In the genomic region with DNA sequence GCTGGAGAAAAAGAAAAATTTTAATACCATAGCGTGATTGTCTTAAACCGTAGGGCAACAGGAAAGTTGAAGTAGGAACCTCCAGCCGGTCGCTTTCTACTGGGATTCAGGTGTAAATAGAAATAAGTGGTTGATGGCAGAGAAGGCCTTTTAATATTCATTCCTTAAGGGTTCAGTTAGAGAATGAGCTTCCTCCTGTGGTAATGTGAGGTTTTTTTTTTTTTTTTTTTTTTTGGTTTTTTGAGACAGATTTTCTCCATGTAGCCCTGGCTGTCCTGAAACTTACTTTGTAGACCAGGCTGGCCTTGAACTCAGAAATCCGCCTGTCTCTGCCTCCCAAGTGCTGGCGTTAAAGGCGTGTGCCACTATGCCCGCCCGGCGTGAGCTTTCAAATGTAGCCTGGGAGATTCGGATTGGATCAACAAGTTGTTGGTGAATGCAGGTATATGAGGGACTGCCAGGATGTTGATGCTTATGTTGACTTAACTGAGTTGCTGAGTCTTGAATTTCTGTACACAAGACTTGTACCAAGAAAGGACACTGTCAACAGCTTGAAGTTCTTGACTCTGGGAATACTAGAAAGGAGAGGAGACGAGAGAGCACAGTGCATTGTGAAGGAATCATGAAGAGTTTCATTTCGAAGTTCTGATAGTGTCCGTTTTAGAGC, we compare ENCODE assay signal across 8 mouse cellular contexts. TPM values are rescaled to one million over a fixed set of nuclear protein-coding genes. Genes with fewer than 3 reads are reported as not detected.
A peak's percentile ranks its signal among the peaks of the same experiment; 100 is the strongest.
DNase-seq lines count a peak whose midpoint lies in the region; ATAC-seq and TF ChIP-seq lines count a peak whose summit lies in the region.

No protein-coding gene starts in this region.

- no peak for TF ChIP-seq CTCF in kidney, adult 2 months (conservative IDR thresholded peaks at IDR 0.05; ENCODE audit: insufficient read depth, insufficient read length, low read depth, low read length)
- no peak for TF ChIP-seq CTCF in bone marrow, adult 2 months (IDR thresholded peaks at IDR 0.05; ENCODE audit: control insufficient read depth, insufficient read depth, low read length)

- no peak for ATAC-seq in hindbrain, embryonic 14.5 days (ENCODE audit: low FRiP score)
- no peak for ATAC-seq in midbrain, embryonic 14.5 days (ENCODE audit: low FRiP score, low TSS enrichment)
- ATAC-seq in activated CD4-positive, CD25-positive, alpha-beta regulatory T cell, adult 4 months: no peak

- no peaks in the 10 kb centered on the region for H3K27me3 ChIP-seq in kidney, adult 2 months (replicated peaks; ENCODE audit: control insufficient read depth, insufficient read depth, low read length)
- no peaks in the 10 kb centered on the region for H3K27me3 ChIP-seq in hindbrain, embryonic 14.5 days (ENCODE audit: control insufficient read depth, insufficient read depth, low read length)
- no peaks in the 10 kb centered on the region for H3K27me3 ChIP-seq in midbrain, embryonic 14.5 days (ENCODE audit: control insufficient read depth, insufficient read depth, low read length)

- 39% methylated on average over 14 of the region's 14 CpGs for WGBS in kidney, adult 2 months
- 52% methylated on average over 14 of the region's 14 CpGs for WGBS in bone marrow, adult 2 months
- whole genome bisulfite sequencing in hindbrain, embryonic 14.5 days: 64% methylated on average over 14 of the region's 14 CpGs
- 62% methylated on average over 14 of the region's 14 CpGs for WGBS in midbrain, embryonic 14.5 days

- peak overlapping the region; percentile 91 for H3K4me2 ChIP-seq in hindbrain, embryonic 14.5 days (replicated peaks)
- H3K4me2 ChIP-seq in midbrain, embryonic 14.5 days (ENCODE audit: low read length): peak overlapping the region; percentile 90

- H3K27ac ChIP-seq in kidney, adult 2 months (ENCODE audit: insufficient read depth, low read depth, low read length): peak overlapping the region; percentile 75
- H3K27ac ChIP-seq in bone marrow, adult 2 months (ENCODE audit: control insufficient read depth, insufficient read depth, low read depth, low read length, poor library complexity): no peak overlapping the region; the same call in 1 of the 2 replicates
- no peak overlapping the region for H3K27ac ChIP-seq in hindbrain, embryonic 14.5 days
- H3K27ac ChIP-seq in midbrain, embryonic 14.5 days (replicated peaks; ENCODE audit: low read depth, low read length): no peak overlapping the region

- peak overlapping the region; percentile 79 for H3K9ac ChIP-seq in hindbrain, embryonic 14.5 days
- peak overlapping the region; percentile 89 for H3K9ac ChIP-seq in midbrain, embryonic 14.5 days (replicated peaks; ENCODE audit: low read length)

- peaks cover 2% of the 10 kb centered on the region; the same call in 1 of the 2 replicates for H3K36me3 ChIP-seq in kidney, adult 2 months (ENCODE audit: control insufficient read depth, insufficient read depth, low read length)
- H3K36me3 ChIP-seq in hindbrain, embryonic 14.5 days (replicated peaks; ENCODE audit: control insufficient read depth, insufficient read depth): peaks cover 26% of the 10 kb centered on the region
- peaks cover 25% of the 10 kb centered on the region for H3K36me3 ChIP-seq in midbrain, embryonic 14.5 days (ENCODE audit: control insufficient read depth, insufficient read depth, low read length)

- H3K4me1 ChIP-seq in kidney, adult 2 months (ENCODE audit: control insufficient read depth, insufficient read depth, low read length): peaks cover 4% of the 10 kb centered on the region; the same call in 1 of the 2 replicates
- H3K4me1 ChIP-seq in bone marrow, adult 2 months (ENCODE audit: control insufficient read depth, insufficient read depth, low read length): no peaks in the 10 kb centered on the region
- peaks cover 9% of the 10 kb centered on the region for H3K4me1 ChIP-seq in hindbrain, embryonic 14.5 days (replicated peaks; ENCODE audit: control insufficient read depth, insufficient read depth, low read length)
- peaks cover 8% of the 10 kb centered on the region for H3K4me1 ChIP-seq in midbrain, embryonic 14.5 days (ENCODE audit: control insufficient read depth, insufficient read depth, low read length)

- peak overlapping the region; percentile 93 for H3K4me3 ChIP-seq in kidney, adult 2 months (ENCODE audit: insufficient read depth, low read depth, low read length)
- H3K4me3 ChIP-seq in bone marrow, adult 2 months (replicated peaks; ENCODE audit: control insufficient read depth, low read depth, low read length): peak overlapping the region; percentile 87
- H3K4me3 ChIP-seq in hindbrain, embryonic 14.5 days (replicated peaks; ENCODE audit: low read length): peak overlapping the region; percentile 98
- peak overlapping the region; percentile 96 for H3K4me3 ChIP-seq in midbrain, embryonic 14.5 days (replicated peaks; ENCODE audit: low read depth, low read length)

- TF ChIP-seq POLR2A in kidney, adult 2 months (IDR thresholded peaks at IDR 0.05; ENCODE audit: low read depth, low read length): no peak
- TF ChIP-seq POLR2A in bone marrow, adult 2 months (IDR thresholded peaks at IDR 0.05; ENCODE audit: borderline replicate concordance, control insufficient read depth, low read depth, low read length): no peak

- H3K9me3 ChIP-seq in hindbrain, embryonic 14.5 days (ENCODE audit: control insufficient read depth, low read length): no peaks in the 10 kb centered on the region
- H3K9me3 ChIP-seq in midbrain, embryonic 14.5 days (ENCODE audit: control insufficient read depth, low read length): no peaks in the 10 kb centered on the region

- DNase-seq in kidney, adult 2 months: peak; percentile 14
- no peak for DNase-seq in kidney, postnatal 4 days
- DNase-seq in hindbrain, embryonic 14.5 days (ENCODE audit: low spot score): no peak
- no peak for DNase-seq in midbrain, embryonic 14.5 days
- no peak for DNase-seq in urinary bladder, postnatal 10 days (ENCODE audit: low spot score)
- DNase-seq in thymus, postnatal 0 days (ENCODE audit: low spot score): no peak

RNA-seq across cellular contexts. Expression of gene Psmd11, which starts 1.2 kb away (rescaled TPM):
- polyA plus RNA-seq in kidney, adult 2 months (2012; rRNA removed): 52.8 and 53.4 TPM in 2 replicates
- 59.0 and 71.3 TPM in 2 replicates for polyA plus RNA-seq in bone marrow, adult 2 months (2011; ENCODE audit: insufficient read depth, insufficient read length, low replicate concordance, missing spikeins)
- polyA plus RNA-seq in hindbrain, embryonic 14.5 days (2014; fragmentation: Nextera tagmentation; extraction: Ambion mirVana): 256 and 266 TPM in 2 replicates
- polyA plus RNA-seq in midbrain, embryonic 14.5 days (2014; fragmentation: Nextera tagmentation; extraction: Ambion mirVana): 266 and 299 TPM in 2 replicates
- 261 and 287 TPM in 2 replicates for polyA plus RNA-seq in thymus, postnatal 0 days (2015; fragmentation: Nextera tagmentation; extraction: Ambion mirVana)
- 100 to 1,000 TPM; 273 to 307 TPM for polyA plus RNA-seq in activated CD4-positive, CD25-positive, alpha-beta regulatory T cell, adult 4 months (2017; shearing (Covaris generic))

RNA-seq across cellular contexts. Expression of gene Zfp207, which starts 46.6 kb away (rescaled TPM):
- polyA plus RNA-seq in kidney, adult 2 months (2012; rRNA removed): 66.8 and 72.8 TPM in 2 replicates
- 103 and 109 TPM in 2 replicates for polyA plus RNA-seq in bone marrow, adult 2 months (2011; ENCODE audit: insufficient read depth, insufficient read length, low replicate concordance, missing spikeins)
- 190 and 213 TPM in 2 replicates for polyA plus RNA-seq in hindbrain, embryonic 14.5 days (2014; fragmentation: Nextera tagmentation; extraction: Ambion mirVana)
- polyA plus RNA-seq in midbrain, embryonic 14.5 days (2014; fragmentation: Nextera tagmentation; extraction: Ambion mirVana): 222 and 237 TPM in 2 replicates
- 230 and 243 TPM in 2 replicates for polyA plus RNA-seq in thymus, postnatal 0 days (2015; fragmentation: Nextera tagmentation; extraction: Ambion mirVana)
- polyA plus RNA-seq in activated CD4-positive, CD25-positive, alpha-beta regulatory T cell, adult 4 months (2017; shearing (Covaris generic)): 100 to 1,000 TPM; 296 to 314 TPM

RNA-seq across cellular contexts. Expression of gene Cdk5r1, which starts 47.2 kb away (rescaled TPM):
- 0.53 and 1.0 TPM in 2 replicates for polyA plus RNA-seq in kidney, adult 2 months (2012; rRNA removed)
- polyA plus RNA-seq in bone marrow, adult 2 months (2011; ENCODE audit: insufficient read depth, insufficient read length, low replicate concordance, missing spikeins): 2.4 and 3.2 TPM in 2 replicates
- 90.1 and 92.7 TPM in 2 replicates for polyA plus RNA-seq in hindbrain, embryonic 14.5 days (2014; fragmentation: Nextera tagmentation; extraction: Ambion mirVana)
- polyA plus RNA-seq in midbrain, embryonic 14.5 days (2014; fragmentation: Nextera tagmentation; extraction: Ambion mirVana): 103 and 134 TPM in 2 replicates
- 1.2 and 1.7 TPM in 2 replicates for polyA plus RNA-seq in thymus, postnatal 0 days (2015; fragmentation: Nextera tagmentation; extraction: Ambion mirVana)
- polyA plus RNA-seq in activated CD4-positive, CD25-positive, alpha-beta regulatory T cell, adult 4 months (2017; shearing (Covaris generic)): under 1 TPM; 0.89 to 0.98 TPM

RNA-seq across cellular contexts. Expression of gene 5730455P16Rik, which starts 51.8 kb away (rescaled TPM):
- polyA plus RNA-seq in kidney, adult 2 months (2012; rRNA removed): 4.1 and 5.0 TPM in 2 replicates
- 27.9 and 42.0 TPM in 2 replicates for polyA plus RNA-seq in bone marrow, adult 2 months (2011; ENCODE audit: insufficient read depth, insufficient read length, low replicate concordance, missing spikeins)
- polyA plus RNA-seq in hindbrain, embryonic 14.5 days (2014; fragmentation: Nextera tagmentation; extraction: Ambion mirVana): 37.6 and 40.4 TPM in 2 replicates
- polyA plus RNA-seq in midbrain, embryonic 14.5 days (2014; fragmentation: Nextera tagmentation; extraction: Ambion mirVana): 26.3 and 40.1 TPM in 2 replicates
- 12.6 and 18.0 TPM in 2 replicates for polyA plus RNA-seq in thymus, postnatal 0 days (2015; fragmentation: Nextera tagmentation; extraction: Ambion mirVana)
- 10 to 100 TPM in 1 of 2 experiments, 1 to 10 TPM in 1; 9.3 to 17.7 TPM for polyA plus RNA-seq in activated CD4-positive, CD25-positive, alpha-beta regulatory T cell, adult 4 months (2017; shearing (Covaris generic))

Comparison
In these comparisons a context has a peak if more than half of its experiments do, and no peak if none do; other contexts are left out.
1. RNA of gene Cdk5r1, which starts 47.2 kb away (polyA plus RNA-seq): 103 to 134 TPM in midbrain, embryonic 14.5 days and 90.1 to 92.7 TPM in hindbrain, embryonic 14.5 days; 2.4 to 3.2 TPM in bone marrow, adult 2 months, 1.2 to 1.7 TPM in thymus, postnatal 0 days, 0.53 to 1.0 TPM in kidney, adult 2 months and 0.89 to 0.98 TPM in activated CD4-positive, CD25-positive, alpha-beta regulatory T cell, adult 4 months; every median in the first group is over 10 times any median in the second.
2. Peak in every context shown above with its lines, with median percentiles within 50 percentile points of each other: H3K4me3 ChIP-seq.